Mouse (Mus musculus) forebrain, embryonic 11.5 days (tissue): ENCODE measurements around the gene Capg. TPM values are rescaled to one million over a fixed set of nuclear protein-coding genes. Genes with fewer than 3 reads are reported as not detected.

Source experiments
- ATAC-seq: fragments of 200-750 bp; cut with Nextera tagmentation; replicated peaks from 2 replicates; pipeline ENCODE4 v1.8.0; 2017; ENCODE audit warnings: moderate TSS enrichment; ENCODE audit not compliant: low FRiP score
- DNase-seq: peaks from one replicate; pipeline ENCODE4 v3.0.0-alpha.2; 2017; ENCODE audit warnings: low spot score
- H3K27ac ChIP-seq: fragments of 300-500 bp; sonication (generic); 2 replicates; pipeline ENCODE4 v1.5.1; 2014; ENCODE audit warnings: low read depth, low read length
- H3K27me3 ChIP-seq: fragments of 300-500 bp; sonication (generic); 2 replicates; pipeline ENCODE4 v1.6.1; 2014; ENCODE audit warnings: mild to moderate bottlenecking, low read length, mixed read lengths; ENCODE audit not compliant: control insufficient read depth, insufficient read depth
- H3K36me3 ChIP-seq: fragments of 300-500 bp; sonication (generic); 2 replicates; pipeline ENCODE4 v1.6.1; 2014; ENCODE audit warnings: mild to moderate bottlenecking, low read length, moderate library complexity, mixed read lengths; ENCODE audit not compliant: control insufficient read depth, insufficient read depth
- H3K4me1 ChIP-seq: fragments of 300-500 bp; sonication (generic); replicated peaks from 2 replicates; pipeline ENCODE4 v1.6.1; 2014; ENCODE audit warnings: low read length, mixed read lengths; ENCODE audit not compliant: control insufficient read depth, insufficient read depth
- H3K4me2 ChIP-seq: fragments of 300-500 bp; sonication (generic); 2 replicates; pipeline ENCODE4 v1.6.1; 2014; ENCODE audit warnings: low read depth, mild to moderate bottlenecking, low read length, moderate library complexity, mixed read lengths; ENCODE audit not compliant: severe bottlenecking
- H3K4me3 ChIP-seq: fragments of 300-500 bp; sonication (generic); 2 replicates; pipeline ENCODE4 v1.5.1; 2014; ENCODE audit warnings: low read depth, low read length
- H3K9ac ChIP-seq: fragments of 300-500 bp; sonication (generic); 2 replicates; pipeline ENCODE4 v1.6.1; 2014; ENCODE audit warnings: low read length
- H3K9me3 ChIP-seq: fragments of 300-500 bp; sonication (generic); 2 replicates; pipeline ENCODE4 v1.6.1; 2016; ENCODE audit warnings: low read length, mixed read lengths; ENCODE audit not compliant: control insufficient read depth
- WGBS: fragments of 180-500 bp; shearing (Covaris S2); extraction: QIAGEN DNeasy Blood & Tissue Kit; methylation state at CpG from one replicate; pipeline ENCODE4 v1.1.7; 2014; 5-methylcytosine and 5-hydroxymethylcytosine counted together
- polyA plus RNA-seq: library from polyadenylated mRNA; unstranded; fragments of >200 nt; fragmentation: Nextera tagmentation; extraction: Ambion mirVana; gene quantifications from 2 replicates; pipeline ENCODE4 v1.2.1, GENCODE M21; 2014

Gene Capg
- polyA plus RNA-seq, 1 experiment from 2014 or later: 8.4 TPM

DNA sequence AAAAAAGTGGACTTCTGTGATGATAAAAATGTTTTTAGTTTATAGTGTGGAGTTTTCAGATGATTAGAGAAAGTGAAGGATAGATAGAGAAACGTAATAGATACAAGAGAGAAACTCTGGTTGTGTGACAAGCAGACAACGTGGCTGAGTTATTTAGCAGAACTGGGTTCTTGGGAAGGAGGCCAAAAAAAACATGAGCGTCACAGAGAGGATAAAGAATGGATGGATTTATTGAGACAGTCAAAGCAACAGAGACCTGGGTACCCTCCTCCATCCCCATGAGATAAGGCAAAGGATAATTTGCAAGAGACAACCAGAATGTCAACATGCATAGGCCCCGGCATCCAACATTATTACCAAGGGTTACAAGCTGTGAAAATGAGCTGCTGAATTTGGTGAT lies 66.1 kb downstream of the Capg start:
- no peak overlapping the region for H3K4me3 ChIP-seq
- 88% methylated on average over 4 of the region's 4 CpGs for WGBS
- H3K27me3 ChIP-seq: no peaks in the 10 kb centered on the region
- no peak overlapping the region for H3K9ac ChIP-seq
- ATAC-seq (no peak), DNase-seq (no peak)
- H3K27ac ChIP-seq: no peak overlapping the region
- no peaks in the 10 kb centered on the region for H3K9me3 ChIP-seq
- peaks cover 6% of the 10 kb centered on the region; the same call in 1 of the 2 replicates for H3K36me3 ChIP-seq
- H3K4me2 ChIP-seq: no peak overlapping the region
- H3K4me1 ChIP-seq: peaks cover 2% of the 10 kb centered on the region; the same call in 1 of the 2 replicates

Other genes with a start within 250 kb of the Capg start
- not detected in 2 replicates for gene Sftpb, start 239.8 kb upstream of the Capg start, polyA plus RNA-seq
- 109 and 113 TPM in 2 replicates for gene Usp39, start 199.2 kb upstream of the Capg start, polyA plus RNA-seq
- gene 0610030E20Rik, start 197.1 kb upstream of the Capg start, polyA plus RNA-seq: 21.4 and 21.5 TPM in 2 replicates
- 4.2 and 4.6 TPM in 2 replicates for gene Tmem150a, start 188.9 kb upstream of the Capg start, polyA plus RNA-seq
- 102 and 106 TPM in 2 replicates for gene Rnf181, start 177.4 kb upstream of the Capg start, polyA plus RNA-seq
- gene Vamp5, start 163.9 kb upstream of the Capg start, polyA plus RNA-seq: 8.1 and 11.9 TPM in 2 replicates
- 34.1 and 35.6 TPM in 2 replicates for gene Vamp8, start 153.7 kb upstream of the Capg start, polyA plus RNA-seq
- gene Ggcx, start 130.1 kb upstream of the Capg start, polyA plus RNA-seq: 11.7 and 13.5 TPM in 2 replicates
- 504 and 506 TPM in 2 replicates for gene Mat2a, start 104.8 kb upstream of the Capg start, polyA plus RNA-seq
- gene Sh2d6, start 22.7 kb upstream of the Capg start, polyA plus RNA-seq: 0.36 and 0.51 TPM in 2 replicates
- gene Elmod3, start 54.0 kb downstream of the Capg start, polyA plus RNA-seq: 15.8 and 16.5 TPM in 2 replicates
- 5.3 and 6.3 TPM in 2 replicates for gene Retsat, start 54.1 kb downstream of the Capg start, polyA plus RNA-seq
- 34.1 and 35.1 TPM in 2 replicates for gene Tgoln1, start 72.6 kb downstream of the Capg start, polyA plus RNA-seq
- 31.2 and 33.3 TPM in 2 replicates for gene Tcf7l1, start 244.9 kb downstream of the Capg start, polyA plus RNA-seq